ENCODE assay signal across 13 mouse cellular contexts in genomic region chr11:102874801-102875334, GRCm38 (mm10). TPM values are rescaled to one million over a fixed set of nuclear protein-coding genes. Genes with fewer than 3 reads are reported as not detected.
DNase-seq lines count a peak whose midpoint lies in the region.
"Had no signal": no experiment of that assay in that cellular context is flagged by ENCODE, and none has a peak within 500 bp of the region (broad histone marks: within the 10 kb centered on the region; RNA-seq: fewer than 3 reads in every experiment).

No protein-coding gene starts in this region.

- intact Hi-C loops in left cerebral cortex, postnatal 10 days (cut with DNase I): no loop called here

- DNase-seq in left cerebral cortex, adult 18-20 months (ENCODE audit: low spot score in 2 of 2): peak; percentile 32 to 63
- no peak for DNase-seq in left cerebral cortex, postnatal 10 days (ENCODE audit: extremely low spot score in 1 of 2, low spot score in 2 of 2)
- peak; percentile 82 for DNase-seq in cerebellum, adult 9-11 months
- DNase-seq in layer of hippocampus, adult 9-11 months: peak; percentile 89
- DNase-seq in telencephalon, adult 2 months (ENCODE audit: low read depth, low spot score): peak; percentile 93
- DNase-seq in adrenal gland, postnatal 36 days: no peak
- no peak for DNase-seq in ovary, postnatal 10 days (ENCODE audit: low spot score)
- DNase-seq: kidney, adult 9 months; lung, embryonic 14.5 days; thymus, postnatal 25 days had no signal

RNA-seq across cellular contexts. Expression of gene Eftud2, which starts 5.9 kb away (rescaled TPM):
- 100 to 1,000 TPM; 118 to 122 TPM for total RNA-seq in left cerebral cortex, adult 18-20 months (2021)
- total RNA-seq in left cerebral cortex, postnatal 10 days (2021): 100 to 1,000 TPM; 101 to 102 TPM
- 10 to 100 TPM; 79.9 to 87.2 TPM for total RNA-seq in adrenal gland, postnatal 36 days (2021)

RNA-seq across cellular contexts. Expression of gene Ccdc103, which starts 6.1 kb away (rescaled TPM):
- total RNA-seq in left cerebral cortex, adult 18-20 months (2021): 1 to 10 TPM; 1.4 TPM
- 1 to 10 TPM; 1.3 to 1.6 TPM for total RNA-seq in left cerebral cortex, postnatal 10 days (2021)
- under 1 TPM; 0.30 to 0.76 TPM for total RNA-seq in adrenal gland, postnatal 36 days (2021)
- total RNA-seq: common myeloid progenitor, adult 5-6 weeks; gastrocnemius, adult 18-20 months had no signal

RNA-seq across cellular contexts. Expression of gene Fam187a, which starts 10.1 kb away (rescaled TPM):
- total RNA-seq in left cerebral cortex, adult 18-20 months (2021): under 1 TPM in 1 of 2 experiments, not detected in 1; 0.42 TPM
- total RNA-seq in left cerebral cortex, postnatal 10 days (2021): not detected
- total RNA-seq in adrenal gland, postnatal 36 days (2021): not detected
- total RNA-seq: common myeloid progenitor, adult 5-6 weeks; gastrocnemius, adult 18-20 months; hindbrain, postnatal 0 days had no signal

RNA-seq across cellular contexts. Expression of gene Gfap, which starts 25.8 kb away (rescaled TPM):
- 100 to 1,000 TPM; 137 to 174 TPM for total RNA-seq in left cerebral cortex, adult 18-20 months (2021)
- 100 to 1,000 TPM; 109 to 117 TPM for total RNA-seq in left cerebral cortex, postnatal 10 days (2021)
- under 1 TPM; 0.10 to 0.66 TPM for total RNA-seq in adrenal gland, postnatal 36 days (2021)
- total RNA-seq: gastrocnemius, adult 18-20 months had no signal

RNA-seq across cellular contexts. Expression of gene Higd1b, which starts 39.2 kb away (rescaled TPM):
- 1 to 10 TPM; 2.0 to 7.4 TPM for total RNA-seq in left cerebral cortex, adult 18-20 months (2021)
- total RNA-seq in left cerebral cortex, postnatal 10 days (2021): 1 to 10 TPM; 7.9 to 8.1 TPM
- 1 to 10 TPM; 1.7 to 2.6 TPM for total RNA-seq in adrenal gland, postnatal 36 days (2021)
- total RNA-seq: common myeloid progenitor, adult 5-6 weeks had no signal

Comparison
In these comparisons a context has a peak if more than half of its experiments do, and no peak if none do; other contexts are left out.
1. DNase-seq: peak in left cerebral cortex, adult 18-20 months (2 of 2), cerebellum, adult 9-11 months (single experiment), layer of hippocampus, adult 9-11 months (single experiment) and telencephalon, adult 2 months (single experiment); none in left cerebral cortex, postnatal 10 days (0 of 2), adrenal gland, postnatal 36 days (0 of 2) and ovary, postnatal 10 days (single experiment).